Mouse (Mus musculus): ENCODE measurements at regions not wholly inside any gene's neighbourhood (a gene's known extent, or its start where the extent isn't known, plus 50 kb on each side); places are given as distances from the start of the nearest gene placed in this dataset.

DNA sequence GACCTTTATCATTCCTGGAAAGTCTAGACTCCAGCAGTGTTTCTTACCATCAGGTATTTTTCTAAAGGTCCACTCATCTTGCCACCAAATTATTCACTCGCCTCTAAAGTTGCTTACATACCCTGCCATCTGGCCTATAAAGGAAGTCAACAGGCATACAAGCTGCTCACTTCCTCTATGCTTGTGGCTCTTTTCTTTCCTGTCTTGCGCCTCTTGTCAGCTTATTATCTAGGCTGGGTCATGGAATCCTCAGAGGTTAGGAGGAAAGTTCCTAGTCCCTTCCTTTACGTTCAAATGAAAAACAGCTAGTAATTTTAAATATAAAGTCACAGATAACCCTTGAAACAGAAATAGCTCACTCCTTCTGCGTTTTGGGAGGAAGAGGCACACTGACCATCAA is 97.9 kb downstream of the Lipi start:
- no peak for DNase-seq (ENCODE audit: low read depth, low spot score)

- DNase-seq (ENCODE audit: low read depth, low spot score): no peak
Measured at GRCm38 (mm10) chr16:75483878-75484277, 102.0 kb downstream of the Lipi start.

DNA sequence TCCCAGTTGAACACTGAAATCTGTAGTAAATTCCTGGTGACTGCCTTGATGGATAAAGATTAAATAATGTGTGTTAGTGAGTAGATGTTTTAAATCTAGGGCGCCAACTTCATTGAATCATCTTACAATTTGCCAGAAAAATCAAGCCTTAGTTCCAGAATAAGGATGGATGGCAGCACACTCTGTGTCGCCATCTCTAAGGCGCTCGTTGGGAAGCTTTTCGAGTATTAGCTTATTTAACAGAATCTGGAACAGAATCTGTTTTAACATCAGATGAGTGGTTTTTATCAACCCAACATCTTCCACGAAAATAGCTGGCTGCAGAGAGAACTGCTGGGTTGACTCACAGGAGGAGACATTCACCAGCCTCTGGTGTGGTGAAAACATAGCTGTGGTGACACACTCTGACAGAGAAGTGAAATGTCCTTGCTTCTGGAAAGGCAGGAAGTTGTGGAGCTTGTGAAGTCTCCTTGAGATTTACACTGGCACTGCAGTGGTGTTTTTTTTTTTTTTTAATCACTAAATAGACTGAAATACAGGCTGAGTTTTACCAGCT is 120.4 kb downstream of the Lipi start:
- DNase-seq (ENCODE audit: low read depth, low spot score): no peak

- no peak for DNase-seq (ENCODE audit: low read depth, low spot score)
Measured at GRCm38 (mm10) chr16:75462136-75462535, 123.7 kb downstream of the Lipi start.

GRCm38 (mm10) chr16:75446901-75447514 is 138.9 kb downstream of the Lipi start:
- no peak for DNase-seq (ENCODE audit: low read depth, low spot score)

GRCm38 (mm10) chr16:75439296-75439695 is 146.6 kb downstream of the Lipi start:
- no peak for DNase-seq (ENCODE audit: low read depth, low spot score)

GRCm38 (mm10) chr16:75433227-75433626 is 152.6 kb downstream of the Lipi start:
- DNase-seq (ENCODE audit: low read depth, low spot score): no peak

GRCm38 (mm10) chr16:75384526-75385222 is 201.2 kb downstream of the Lipi start:
- no peak for DNase-seq (ENCODE audit: low read depth, low spot score)

DNA sequence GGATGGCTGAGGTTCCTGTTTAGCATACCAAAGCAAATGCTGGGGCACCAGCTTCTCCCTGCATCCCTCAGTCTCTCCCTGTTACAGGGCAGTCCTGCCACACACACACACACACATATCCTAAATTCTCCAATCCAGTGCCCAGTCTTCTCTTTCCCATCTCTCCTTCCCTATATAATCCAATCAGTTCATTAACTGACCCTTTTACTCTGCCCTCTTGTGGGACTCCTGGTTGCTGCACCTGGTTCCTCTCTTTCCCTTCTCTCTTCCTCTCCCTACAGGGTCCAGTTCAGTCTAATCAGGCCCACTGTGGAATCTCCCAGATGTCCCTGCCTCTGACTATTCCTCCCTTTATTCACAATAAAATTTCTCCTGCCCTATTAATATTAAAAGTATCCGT is 204.7 kb downstream of the Lipi start:
- no peak for DNase-seq (ENCODE audit: low read depth, low spot score)

- DNase-seq (ENCODE audit: low read depth, low spot score): no peak
Measured at GRCm38 (mm10) chr16:75369700-75370099, 216.2 kb downstream of the Lipi start.

DNA sequence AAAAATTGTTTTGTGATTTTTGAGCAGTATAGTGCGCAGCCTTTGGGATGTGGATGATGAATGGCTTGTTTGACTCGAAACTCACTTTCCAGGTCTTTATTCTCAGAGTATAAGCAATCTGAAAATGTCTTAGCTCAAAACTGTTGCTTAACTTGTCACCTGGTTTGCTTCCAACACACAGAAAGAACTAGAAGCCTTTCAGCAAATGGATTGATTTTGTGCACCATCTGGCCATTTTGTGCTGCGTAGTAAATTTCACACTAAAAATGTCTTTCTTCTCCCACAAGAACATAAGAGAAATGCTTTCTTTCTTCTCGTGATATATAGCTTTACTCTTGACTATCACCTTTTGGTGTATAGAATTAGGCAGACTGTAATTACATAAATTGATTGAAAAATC is 219.1 kb downstream of the Lipi start:
- no peak for DNase-seq (ENCODE audit: low read depth, low spot score)

GRCm38 (mm10) chr16:75365361-75365994 is 220.4 kb downstream of the Lipi start:
- no peak for DNase-seq (ENCODE audit: low read depth, low spot score)

GRCm38 (mm10) chr16:75362095-75362494 is 223.8 kb downstream of the Lipi start:
- DNase-seq (ENCODE audit: low read depth, low spot score): no peak

- no peak for DNase-seq (ENCODE audit: low read depth, low spot score)
Measured at GRCm38 (mm10) chr16:75360791-75361190, 225.1 kb downstream of the Lipi start.

DNA sequence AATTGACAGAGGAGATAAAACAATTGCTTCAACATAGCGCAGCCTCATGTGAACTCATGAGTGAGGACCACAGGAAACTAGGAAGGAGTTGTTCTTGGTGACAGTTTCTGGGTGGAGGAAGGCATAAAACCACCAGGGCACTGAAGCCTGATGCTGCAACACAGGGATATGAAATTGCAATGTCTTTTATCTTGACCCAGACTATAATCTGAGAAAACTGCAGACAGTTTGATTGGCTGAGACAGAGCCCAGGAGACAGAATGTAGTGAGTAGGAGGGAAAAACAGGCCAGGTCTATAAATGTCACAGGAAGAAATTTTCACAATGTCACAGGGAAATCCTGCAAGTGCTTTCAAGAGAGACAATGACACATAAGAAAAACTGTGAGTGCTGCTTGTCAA is 232.5 kb downstream of the Lipi start:
- DNase-seq (ENCODE audit: low read depth, low spot score): no peak

GRCm38 (mm10) chr16:75344201-75344927 is 241.5 kb downstream of the Lipi start:
- no peak for DNase-seq (ENCODE audit: low read depth, low spot score)

DNA sequence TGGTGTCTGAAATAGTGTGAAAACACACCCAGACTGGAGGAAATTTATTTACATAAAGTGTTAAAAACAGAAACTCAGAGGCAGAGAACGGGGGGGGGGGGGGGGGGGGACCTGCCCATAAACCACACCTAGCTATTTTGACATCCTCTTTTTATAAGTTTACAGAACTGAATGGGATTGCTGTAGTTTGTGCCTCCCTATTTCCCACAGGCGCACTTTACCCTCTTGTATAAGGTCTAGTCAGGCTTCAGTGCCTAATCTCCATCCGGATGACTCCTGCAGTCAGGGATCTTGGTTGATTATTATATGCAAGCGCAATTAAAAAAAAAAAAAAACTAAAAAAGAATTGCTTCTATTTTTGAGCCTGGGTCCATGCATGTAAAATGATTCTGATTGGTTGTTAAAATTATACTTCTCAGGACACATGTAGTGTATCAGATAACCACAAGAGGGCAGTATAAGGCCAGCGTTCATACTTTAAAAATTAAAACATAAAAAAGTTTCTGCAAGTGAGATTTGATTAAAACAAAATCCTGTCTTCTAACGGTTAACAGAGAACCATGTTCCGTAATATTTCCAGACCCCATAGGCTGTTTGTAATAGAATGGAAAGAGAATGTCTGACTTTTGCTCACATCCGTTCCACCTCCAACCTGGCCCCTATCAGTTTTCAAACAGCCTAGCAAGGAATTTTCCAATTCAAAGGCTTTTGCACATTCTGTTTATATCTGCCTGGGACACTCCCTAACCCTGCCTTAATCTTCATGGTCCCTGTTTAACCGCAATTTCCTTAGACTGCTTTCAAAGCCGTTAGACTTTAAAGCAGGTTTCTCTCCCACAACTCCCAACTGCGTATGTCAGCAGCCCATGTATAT is 242.6 kb downstream of the Lipi start:
- peak; percentile 22 for DNase-seq (ENCODE audit: low read depth, low spot score)

- DNase-seq (ENCODE audit: low read depth, low spot score): no peak
Measured at GRCm38 (mm10) chr16:75334228-75334627, 251.6 kb downstream of the Lipi start.

GRCm38 (mm10) chr16:75333750-75334149 is 252.1 kb downstream of the Lipi start:
- DNase-seq (ENCODE audit: low read depth, low spot score): no peak

DNA sequence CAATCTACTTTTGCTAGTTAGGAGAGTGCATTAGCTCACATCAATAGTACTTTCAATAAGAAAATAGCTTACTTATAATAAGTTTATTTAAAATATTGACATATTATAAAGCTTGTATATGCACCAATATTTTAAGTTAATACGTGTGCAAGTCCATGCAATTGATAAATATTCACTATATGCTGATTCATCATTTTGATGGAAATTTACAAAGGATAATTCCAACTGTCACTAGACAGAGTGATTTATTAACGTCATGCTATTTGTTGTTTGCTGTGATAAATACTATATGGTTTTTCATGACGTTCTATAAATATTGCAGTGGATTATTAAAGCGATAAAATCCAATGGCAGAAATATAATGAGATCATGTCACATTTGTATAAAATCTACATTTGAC is 253.0 kb downstream of the Lipi start:
- no peak for DNase-seq (ENCODE audit: low read depth, low spot score)

DNA sequence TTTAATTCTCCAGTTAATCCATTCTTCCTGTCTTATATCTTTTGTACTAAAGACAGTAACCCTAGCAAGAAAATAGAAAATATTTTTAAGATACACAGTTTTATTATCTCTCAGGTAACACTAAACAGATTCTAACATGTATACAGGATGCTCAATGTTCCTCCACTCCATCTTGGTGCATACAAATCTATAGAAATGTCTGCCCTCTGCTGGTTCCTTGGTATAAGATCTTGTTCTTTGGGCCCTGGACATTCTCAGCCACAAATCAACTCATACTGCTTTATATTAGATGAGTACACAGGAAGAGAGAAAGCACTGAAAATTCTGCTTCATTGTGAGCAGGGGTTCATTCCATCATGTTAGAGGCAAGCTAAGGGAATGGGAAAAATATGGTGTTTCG is 260.6 kb downstream of the Lipi start:
- DNase-seq (ENCODE audit: low read depth, low spot score): no peak
